Mouse (Mus musculus): ENCODE results near the gene Plekhj1. TPM values are rescaled to one million over a fixed set of nuclear protein-coding genes. Genes with fewer than 3 reads are reported as not detected.
"Not testable (repeated sequence)": the region's sequence is repeated elsewhere in the genome, so short reads cannot be mapped to it uniquely, and the experiment has no call there.

Gene Plekhj1
- polyA plus RNA-seq, 1 experiment: 41.8 TPM

GRCm38 (mm10) chr10:80824827-80825226, 26.4 kb upstream of the Plekhj1 start:
- H3K36me3 ChIP-seq (ENCODE audit: control insufficient read depth, insufficient read depth, low read length): peaks cover 11% of the 10 kb centered on the region
- TF ChIP-seq POLR2A (IDR thresholded peaks at IDR 0.05; ENCODE audit: low read depth, low read length): no peak
- TF ChIP-seq CTCF (IDR thresholded peaks at IDR 0.05; ENCODE audit: extremely low read depth, insufficient read length, insufficient replicate concordance, low read depth, low read length): no peak
- WGBS: 71% methylated on average over 2 of the region's 2 CpGs
- no peak overlapping the region for H3K27ac ChIP-seq (ENCODE audit: insufficient read depth, low read depth, low read length)
- peaks cover 11% of the 10 kb centered on the region for H3K4me1 ChIP-seq (ENCODE audit: control insufficient read depth, insufficient read depth, insufficient read length, low read length)
- no peak overlapping the region for H3K4me3 ChIP-seq (ENCODE audit: low read depth, low read length)
- no peaks in the 10 kb centered on the region for H3K27me3 ChIP-seq (ENCODE audit: control insufficient read depth, insufficient read depth, low read length)

- WGBS: 50% methylated on average over 8 of the region's 8 CpGs
- Histone ChIP-seq H3K27ac (ENCODE audit: insufficient read depth, low read depth, low read length) (peak overlapping the region; percentile 40; the same call in 1 of the 2 replicates), H3K4me1 (ENCODE audit: control insufficient read depth, insufficient read depth, insufficient read length, low read length) (peaks cover 10% of the 10 kb centered on the region), H3K4me3 (ENCODE audit: low read depth, low read length) (no peak overlapping the region), H3K36me3 (ENCODE audit: control insufficient read depth, insufficient read depth, low read length) (peaks cover 3% of the 10 kb centered on the region), H3K27me3 (ENCODE audit: control insufficient read depth, insufficient read depth, low read length) (no peaks in the 10 kb centered on the region)
- TF ChIP-seq POLR2A (IDR thresholded peaks at IDR 0.05; ENCODE audit: low read depth, low read length) (no peak), CTCF (IDR thresholded peaks at IDR 0.05; ENCODE audit: extremely low read depth, insufficient read length, insufficient replicate concordance, low read depth, low read length) (no peak)
These were observed 25.6 kb upstream of the Plekhj1 start for GRCm38 (mm10) chr10:80823847-80824643.

GRCm38 (mm10) chr10:80823316-80823715, 24.9 kb upstream of the Plekhj1 start:
- Histone ChIP-seq H3K27me3 (ENCODE audit: control insufficient read depth, insufficient read depth, low read length) (no peaks in the 10 kb centered on the region), H3K27ac (ENCODE audit: insufficient read depth, low read depth, low read length) (no peak overlapping the region), H3K36me3 (ENCODE audit: control insufficient read depth, insufficient read depth, low read length) (no peaks in the 10 kb centered on the region; the same call in 1 of the 2 replicates), H3K4me1 (ENCODE audit: control insufficient read depth, insufficient read depth, insufficient read length, low read length) (peaks cover 8% of the 10 kb centered on the region), H3K4me3 (ENCODE audit: low read depth, low read length) (no peak overlapping the region)
- WGBS: 89% methylated on average over 1 of the region's 1 CpGs
- no peak for TF ChIP-seq POLR2A (IDR thresholded peaks at IDR 0.05; ENCODE audit: low read depth, low read length)
- no peak for TF ChIP-seq CTCF (IDR thresholded peaks at IDR 0.05; ENCODE audit: extremely low read depth, insufficient read length, insufficient replicate concordance, low read depth, low read length)

GRCm38 (mm10) chr10:80822528-80822927, 24.1 kb upstream of the Plekhj1 start:
- Histone ChIP-seq H3K4me1 (ENCODE audit: control insufficient read depth, insufficient read depth, insufficient read length, low read length) (peaks cover 3% of the 10 kb centered on the region; the same call in 1 of the 2 replicates), H3K27me3 (ENCODE audit: control insufficient read depth, insufficient read depth, low read length) (no peaks in the 10 kb centered on the region), H3K27ac (ENCODE audit: insufficient read depth, low read depth, low read length) (no peak overlapping the region), H3K4me3 (ENCODE audit: low read depth, low read length) (no peak overlapping the region), H3K36me3 (ENCODE audit: control insufficient read depth, insufficient read depth, low read length) (no peaks in the 10 kb centered on the region)
- 84% methylated on average over 5 of the region's 5 CpGs for WGBS
- TF ChIP-seq POLR2A (IDR thresholded peaks at IDR 0.05; ENCODE audit: low read depth, low read length) (no peak), CTCF (IDR thresholded peaks at IDR 0.05; ENCODE audit: extremely low read depth, insufficient read length, insufficient replicate concordance, low read depth, low read length) (no peak)

- H3K27ac ChIP-seq (ENCODE audit: insufficient read depth, low read depth, low read length): no peak overlapping the region
- WGBS: 37% methylated on average over 2 of the region's 2 CpGs
- no peak overlapping the region for H3K4me3 ChIP-seq (ENCODE audit: low read depth, low read length)
- peaks cover 3% of the 10 kb centered on the region; the same call in 1 of the 2 replicates for H3K4me1 ChIP-seq (ENCODE audit: control insufficient read depth, insufficient read depth, insufficient read length, low read length)
- no peak for TF ChIP-seq CTCF (IDR thresholded peaks at IDR 0.05; ENCODE audit: extremely low read depth, insufficient read length, insufficient replicate concordance, low read depth, low read length)
- no peak for TF ChIP-seq POLR2A (IDR thresholded peaks at IDR 0.05; ENCODE audit: low read depth, low read length)
- no peaks in the 10 kb centered on the region for H3K27me3 ChIP-seq (ENCODE audit: control insufficient read depth, insufficient read depth, low read length)
- H3K36me3 ChIP-seq (ENCODE audit: control insufficient read depth, insufficient read depth, low read length): no peaks in the 10 kb centered on the region
These were observed 23.6 kb upstream of the Plekhj1 start for GRCm38 (mm10) chr10:80821991-80822390.

- no peak overlapping the region for H3K27ac ChIP-seq (ENCODE audit: insufficient read depth, low read depth, low read length)
These were observed 21.0 kb upstream of the Plekhj1 start for GRCm38 (mm10) chr10:80819406-80819805.

GRCm38 (mm10) chr10:80818599-80819281, 20.3 kb upstream of the Plekhj1 start:
- 49% methylated on average over 6 of the region's 6 CpGs for WGBS
- no peaks in the 10 kb centered on the region for H3K27me3 ChIP-seq (ENCODE audit: control insufficient read depth, insufficient read depth, low read length)
- no peak overlapping the region for H3K27ac ChIP-seq (ENCODE audit: insufficient read depth, low read depth, low read length)
- H3K4me3 ChIP-seq (ENCODE audit: low read depth, low read length): no peak overlapping the region
- peaks cover 3% of the 10 kb centered on the region; the same call in 1 of the 2 replicates for H3K4me1 ChIP-seq (ENCODE audit: control insufficient read depth, insufficient read depth, insufficient read length, low read length)
- TF ChIP-seq CTCF (IDR thresholded peaks at IDR 0.05; ENCODE audit: extremely low read depth, insufficient read length, insufficient replicate concordance, low read depth, low read length) (no peak), POLR2A (IDR thresholded peaks at IDR 0.05; ENCODE audit: low read depth, low read length) (no peak)
- no peaks in the 10 kb centered on the region for H3K36me3 ChIP-seq (ENCODE audit: control insufficient read depth, insufficient read depth, low read length)

More at GRCm38 (mm10) chr10:80819406-80819805, 21.0 kb upstream of the Plekhj1 start:
- WGBS: 17% methylated on average over 3 of the region's 3 CpGs
- no peak overlapping the region for H3K4me3 ChIP-seq (ENCODE audit: low read depth, low read length)
- no peaks in the 10 kb centered on the region for H3K36me3 ChIP-seq (ENCODE audit: control insufficient read depth, insufficient read depth, low read length)
- TF ChIP-seq POLR2A (IDR thresholded peaks at IDR 0.05; ENCODE audit: low read depth, low read length): no peak
- no peak for TF ChIP-seq CTCF (IDR thresholded peaks at IDR 0.05; ENCODE audit: extremely low read depth, insufficient read length, insufficient replicate concordance, low read depth, low read length)
- H3K4me1 ChIP-seq (ENCODE audit: control insufficient read depth, insufficient read depth, insufficient read length, low read length): peaks cover 3% of the 10 kb centered on the region; the same call in 1 of the 2 replicates
- no peaks in the 10 kb centered on the region for H3K27me3 ChIP-seq (ENCODE audit: control insufficient read depth, insufficient read depth, low read length)

GRCm38 (mm10) chr10:80817955-80818354, 19.5 kb upstream of the Plekhj1 start:
- H3K27ac ChIP-seq (ENCODE audit: insufficient read depth, low read depth, low read length); H3K36me3 ChIP-seq (ENCODE audit: control insufficient read depth, insufficient read depth, low read length); H3K27me3 ChIP-seq (ENCODE audit: control insufficient read depth, insufficient read depth, low read length); H3K4me3 ChIP-seq (ENCODE audit: low read depth, low read length); H3K4me1 ChIP-seq (ENCODE audit: control insufficient read depth, insufficient read depth, insufficient read length, low read length): not testable (repeated sequence)
- WGBS: 81% methylated on average over 7 of the region's 7 CpGs
